Mouse (Mus musculus): ENCODE results near the gene Hhat.

- TF ChIP-seq CTCF (IDR thresholded peaks at IDR 0.05; ENCODE audit: low read depth, low read length) (no peak), POLR2A (IDR thresholded peaks at IDR 0.05; ENCODE audit: borderline replicate concordance, low read depth, low read length) (no peak)
Measured at GRCm38 (mm10) chr1:192650023-192650422, 121.0 kb downstream of the Hhat start.

Data from bone marrow macrophage, adult 2 months (primary cell).